Mouse (Mus musculus): ENCODE data around the gene Samd8.

The Samd8 gene

GRCm38 (mm10) chr14:21824938-21825337, 74.6 kb downstream of the Samd8 start, which contains the start of gene Vdac2:
Vdac2 (plus strand) TSS chr14:21825238.
- DNase-seq (ENCODE audit: low read depth, low spot score): no peak

GRCm38 (mm10) chr14:21825786-21826491, 75.6 kb downstream of the Samd8 start:
- no peak for DNase-seq (ENCODE audit: low read depth, low spot score)

- peak; percentile 98 for DNase-seq (ENCODE audit: low read depth, low spot score)
These were observed 80.8 kb downstream of the Samd8 start for GRCm38 (mm10) chr14:21830876-21831767.

- peak; percentile 79 for DNase-seq (ENCODE audit: low read depth, low spot score)
These were observed 81.6 kb downstream of the Samd8 start for GRCm38 (mm10) chr14:21831830-21832403.

GRCm38 (mm10) chr14:21838336-21839017, 88.1 kb downstream of the Samd8 start:
- no peak for DNase-seq (ENCODE audit: low read depth, low spot score)

- no peak for DNase-seq (ENCODE audit: low read depth, low spot score)
These were observed 91.7 kb downstream of the Samd8 start for GRCm38 (mm10) chr14:21841819-21842592.

DNA sequence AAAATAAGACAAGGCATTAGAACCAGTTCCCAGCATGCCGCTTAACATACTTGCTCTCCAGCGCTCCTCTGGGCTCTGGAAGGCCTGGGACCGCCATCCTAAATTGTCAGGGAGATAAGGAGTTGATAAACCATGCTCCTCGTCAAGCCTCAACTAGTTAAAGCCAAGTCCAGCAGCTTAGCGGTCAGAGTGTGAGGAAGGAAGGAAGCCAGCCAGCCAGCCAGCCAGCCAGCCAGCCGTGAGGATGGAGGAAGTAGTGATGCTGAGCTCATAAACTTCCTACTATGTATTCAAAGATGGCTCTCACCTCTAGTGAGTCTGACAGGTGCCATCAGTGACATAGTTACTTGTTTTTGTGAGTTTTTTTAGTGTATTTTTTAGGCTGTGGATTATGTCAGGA, 92.9 kb downstream of the Samd8 start:
- DNase-seq (ENCODE audit: low read depth, low spot score): no peak

- peak; percentile 24 for DNase-seq (ENCODE audit: low read depth, low spot score)
These were observed 96.6 kb downstream of the Samd8 start for GRCm38 (mm10) chr14:21846827-21847380.

GRCm38 (mm10) chr14:21847381-21848165, 97.2 kb downstream of the Samd8 start:
- DNase-seq (ENCODE audit: low read depth, low spot score): peak; percentile 74

Measured in A20 (cell line).